Mouse (Mus musculus) heart, adult 2 months (tissue): ENCODE measurements around the gene Agfg2.
A peak's percentile ranks its signal among the peaks of the same experiment; 100 is the strongest.

Experiments
- CTCF ChIP-seq: fragments of 200-600 bp; IDR thresholded peaks from 2 replicates; pipeline ENCODE4 v1.8.1; 2022; ENCODE audit warnings: antibody characterized with exemption, mild to moderate bottlenecking, moderate library complexity
- POLR2A ChIP-seq: fragments of 200-500 bp; IDR thresholded peaks from 2 replicates; pipeline ENCODE4 v1.6.1; 2011; ENCODE audit warnings: mild to moderate bottlenecking, low read depth, low read length, control low read depth; ENCODE audit not compliant: insufficient read depth

- TF ChIP-seq POLR2A: 0 out of 2 replicates have a peak, but pooled peaks have one; percentile 52
- no peak for TF ChIP-seq CTCF
Observed at GRCm38 (mm10) chr5:137610548-137611244, 73.8 kb downstream of the Agfg2 start.
